Mouse (Mus musculus): ENCODE data around the gene Igf1r. TPM values are rescaled to one million over a fixed set of nuclear protein-coding genes. Genes with fewer than 3 reads are reported as not detected.

Igf1r gene
- polyA plus RNA-seq, 1 experiment from 2014 or later: 27.8 TPM

- H3K9ac ChIP-seq: no peak overlapping the region
- H3K9me3 ChIP-seq: no peaks in the 10 kb centered on the region
- no peak for ATAC-seq (replicated peaks)
- no peak overlapping the region for H3K4me2 ChIP-seq
- H3K4me1 ChIP-seq: peaks cover 16% of the 10 kb centered on the region
- no peaks in the 10 kb centered on the region for H3K27me3 ChIP-seq (replicated peaks)
- H3K4me3 ChIP-seq: no peak overlapping the region
- H3K27ac ChIP-seq: no peak overlapping the region
- H3K36me3 ChIP-seq (replicated peaks): no peaks in the 10 kb centered on the region
- WGBS: 72% methylated on average over 6 of the region's 6 CpGs
Measured at GRCm38 (mm10) chr7:68012123-68012474, 59.5 kb downstream of the Igf1r start.

DNA sequence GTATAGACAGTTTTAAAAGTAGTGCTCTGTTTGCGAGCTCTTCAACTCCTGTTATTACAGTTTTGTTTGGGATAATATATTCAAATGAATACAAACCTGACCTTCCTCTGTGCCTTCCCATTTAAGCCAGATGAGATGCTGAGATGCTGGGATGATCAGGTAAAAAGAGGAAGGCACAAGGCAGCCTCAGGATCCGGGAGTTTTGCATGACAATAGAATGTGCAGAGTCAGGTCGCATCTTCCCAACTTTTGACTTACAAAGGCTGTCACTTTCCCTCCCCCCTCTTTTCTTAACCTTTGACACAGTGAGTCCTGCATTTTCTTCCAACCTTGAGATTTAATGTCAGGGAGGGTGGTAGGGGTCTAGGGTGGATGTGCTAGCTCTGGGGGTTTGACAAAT, 61.9 kb downstream of the Igf1r start:
- Histone ChIP-seq H3K27me3 (replicated peaks) (no peaks in the 10 kb centered on the region), H3K9ac (no peak overlapping the region), H3K4me1 (peaks cover 19% of the 10 kb centered on the region), H3K9me3 (no peaks in the 10 kb centered on the region), H3K4me3 (no peak overlapping the region), H3K4me2 (no peak overlapping the region), H3K36me3 (replicated peaks) (no peaks in the 10 kb centered on the region), H3K27ac (no peak overlapping the region)
- 79% methylated on average over 3 of the region's 3 CpGs for WGBS
- no peak for ATAC-seq (replicated peaks)

GRCm38 (mm10) chr7:68015404-68015803, 62.8 kb downstream of the Igf1r start:
- Histone ChIP-seq H3K4me3 (no peak overlapping the region), H3K9ac (no peak overlapping the region), H3K4me1 (peaks cover 19% of the 10 kb centered on the region), H3K9me3 (no peaks in the 10 kb centered on the region), H3K4me2 (no peak overlapping the region), H3K27me3 (replicated peaks) (no peaks in the 10 kb centered on the region), H3K27ac (no peak overlapping the region), H3K36me3 (replicated peaks) (no peaks in the 10 kb centered on the region)
- no peak for ATAC-seq (replicated peaks)
- WGBS: 99% methylated on average over 3 of the region's 3 CpGs

DNA sequence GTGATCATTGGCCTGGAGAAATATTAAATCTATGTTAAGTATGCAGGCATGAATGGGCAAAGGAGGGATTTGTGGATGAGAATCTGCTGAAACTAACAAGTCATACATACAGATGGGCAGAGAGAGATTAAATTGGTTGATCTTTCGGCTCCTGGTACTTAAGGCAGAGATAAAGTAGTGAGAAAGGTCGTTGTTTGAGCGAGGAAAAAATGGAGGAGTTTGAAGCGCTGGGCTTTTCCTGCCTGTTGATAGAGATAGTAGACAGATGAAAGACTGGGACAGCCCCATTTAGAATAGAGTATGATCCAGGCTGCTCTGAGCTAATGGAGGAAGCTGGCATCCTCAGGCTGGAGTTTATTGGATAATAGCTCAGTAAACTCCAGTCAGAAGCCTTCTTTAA, 65.4 kb downstream of the Igf1r start:
- no peaks in the 10 kb centered on the region for H3K36me3 ChIP-seq (replicated peaks)
- ATAC-seq (replicated peaks): no peak
- no peak overlapping the region for H3K27ac ChIP-seq
- H3K4me2 ChIP-seq: no peak overlapping the region
- H3K4me3 ChIP-seq: no peak overlapping the region
- H3K4me1 ChIP-seq: peaks cover 10% of the 10 kb centered on the region; the same call in 1 of the 2 replicates
- 62% methylated on average over 4 of the region's 4 CpGs for WGBS
- H3K9me3 ChIP-seq: no peaks in the 10 kb centered on the region
- H3K27me3 ChIP-seq (replicated peaks): no peaks in the 10 kb centered on the region
- H3K9ac ChIP-seq: no peak overlapping the region

DNA sequence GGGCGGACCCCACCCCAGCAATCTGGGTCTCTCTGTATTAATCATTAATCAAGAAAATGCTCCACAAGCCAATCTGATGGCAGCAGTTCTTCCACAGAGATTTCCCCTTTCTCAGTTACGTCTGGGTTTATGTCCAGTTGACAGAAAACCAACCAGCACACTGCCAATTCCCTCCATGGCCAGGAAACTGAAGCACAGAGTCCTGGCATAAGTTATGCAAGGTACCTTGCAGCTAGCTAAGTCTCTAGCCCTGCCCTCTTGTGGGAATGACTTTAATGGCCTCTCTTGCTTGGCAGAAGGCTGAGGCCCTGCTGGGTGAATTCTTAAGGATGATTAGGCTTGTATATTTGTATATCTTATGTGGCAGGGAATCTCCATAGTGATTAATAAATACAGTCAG, 67.9 kb downstream of the Igf1r start:
- H3K4me2 ChIP-seq: no peak overlapping the region
- no peak overlapping the region for H3K4me3 ChIP-seq
- H3K9ac ChIP-seq: no peak overlapping the region
- WGBS: 77% methylated on average over 2 of the region's 2 CpGs
- H3K36me3 ChIP-seq (replicated peaks): no peaks in the 10 kb centered on the region
- no peak for ATAC-seq (replicated peaks)
- no peaks in the 10 kb centered on the region for H3K27me3 ChIP-seq (replicated peaks)
- no peaks in the 10 kb centered on the region for H3K9me3 ChIP-seq
- H3K27ac ChIP-seq: no peak overlapping the region
- peaks cover 9% of the 10 kb centered on the region for H3K4me1 ChIP-seq

DNA sequence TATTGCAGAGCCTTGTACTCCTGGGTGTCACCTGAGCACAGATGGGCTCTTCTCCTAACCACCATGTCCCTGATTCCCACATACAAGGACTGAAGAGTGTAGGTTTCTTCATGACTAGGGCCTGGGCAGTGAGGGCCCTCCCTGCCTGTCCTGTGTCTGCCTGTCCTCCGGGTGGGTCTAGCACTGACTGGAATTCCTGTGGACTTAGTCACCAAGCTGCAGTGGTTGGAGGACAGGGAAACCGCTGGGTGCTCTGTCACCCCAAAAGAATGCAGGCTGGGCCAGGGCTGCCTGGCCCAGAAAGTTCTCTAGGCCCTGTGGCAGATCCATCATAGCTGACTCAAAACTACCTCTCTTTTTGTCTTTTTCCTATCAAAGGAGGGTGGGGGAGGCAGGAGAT, 69.1 kb downstream of the Igf1r start:
- Histone ChIP-seq H3K4me1 (peaks cover 19% of the 10 kb centered on the region), H3K4me2 (no peak overlapping the region), H3K9ac (no peak overlapping the region), H3K4me3 (no peak overlapping the region), H3K27me3 (replicated peaks) (no peaks in the 10 kb centered on the region), H3K9me3 (no peaks in the 10 kb centered on the region), H3K27ac (no peak overlapping the region), H3K36me3 (replicated peaks) (no peaks in the 10 kb centered on the region)
- 73% methylated on average over 2 of the region's 2 CpGs for WGBS
- no peak for ATAC-seq (replicated peaks)

- peaks cover 19% of the 10 kb centered on the region for H3K4me1 ChIP-seq
- H3K9ac ChIP-seq: no peak overlapping the region
- H3K27ac ChIP-seq: no peak overlapping the region
- no peaks in the 10 kb centered on the region for H3K36me3 ChIP-seq (replicated peaks)
- no peaks in the 10 kb centered on the region for H3K27me3 ChIP-seq (replicated peaks)
- ATAC-seq (replicated peaks): no peak
- no peak overlapping the region for H3K4me2 ChIP-seq
- no peaks in the 10 kb centered on the region for H3K9me3 ChIP-seq
- WGBS: 83% methylated on average over 6 of the region's 6 CpGs
- no peak overlapping the region for H3K4me3 ChIP-seq
Measured at GRCm38 (mm10) chr7:68022188-68022587, 69.6 kb downstream of the Igf1r start.

GRCm38 (mm10) chr7:68023882-68024281, 71.3 kb downstream of the Igf1r start:
- H3K27me3 ChIP-seq (replicated peaks): no peaks in the 10 kb centered on the region
- no peak for ATAC-seq (replicated peaks)
- H3K27ac ChIP-seq: no peak overlapping the region
- 82% methylated on average over 4 of the region's 4 CpGs for WGBS
- no peak overlapping the region for H3K9ac ChIP-seq
- H3K4me1 ChIP-seq: peaks cover 21% of the 10 kb centered on the region
- H3K36me3 ChIP-seq (replicated peaks): no peaks in the 10 kb centered on the region
- no peak overlapping the region for H3K4me2 ChIP-seq
- H3K4me3 ChIP-seq: no peak overlapping the region
- H3K9me3 ChIP-seq: no peaks in the 10 kb centered on the region

GRCm38 (mm10) chr7:68024625-68025024, 72.0 kb downstream of the Igf1r start:
- Histone ChIP-seq H3K4me3 (no peak overlapping the region), H3K4me2 (no peak overlapping the region), H3K27me3 (replicated peaks) (no peaks in the 10 kb centered on the region), H3K9ac (no peak overlapping the region), H3K27ac (no peak overlapping the region), H3K36me3 (replicated peaks) (no peaks in the 10 kb centered on the region), H3K9me3 (no peaks in the 10 kb centered on the region), H3K4me1 (peaks cover 24% of the 10 kb centered on the region)
- WGBS: 76% methylated on average over 4 of the region's 4 CpGs
- ATAC-seq (replicated peaks): no peak

- no peak overlapping the region for H3K27ac ChIP-seq
- ATAC-seq (replicated peaks): no peak
- H3K4me2 ChIP-seq: no peak overlapping the region
- H3K4me1 ChIP-seq: peaks cover 29% of the 10 kb centered on the region
- H3K9me3 ChIP-seq: no peaks in the 10 kb centered on the region
- no peaks in the 10 kb centered on the region for H3K36me3 ChIP-seq (replicated peaks)
- no peaks in the 10 kb centered on the region for H3K27me3 ChIP-seq (replicated peaks)
- no peak overlapping the region for H3K4me3 ChIP-seq
- 61% methylated on average over 3 of the region's 3 CpGs for WGBS
- H3K9ac ChIP-seq: no peak overlapping the region
Measured at GRCm38 (mm10) chr7:68025396-68025795, 72.8 kb downstream of the Igf1r start.

- Histone ChIP-seq H3K27ac (no peak overlapping the region), H3K9me3 (no peaks in the 10 kb centered on the region), H3K4me1 (peaks cover 36% of the 10 kb centered on the region), H3K4me2 (no peak overlapping the region), H3K36me3 (replicated peaks) (no peaks in the 10 kb centered on the region), H3K4me3 (no peak overlapping the region), H3K27me3 (replicated peaks) (no peaks in the 10 kb centered on the region), H3K9ac (no peak overlapping the region)
- 0 out of 2 replicates have a peak, but pooled peaks have one; percentile 25 for ATAC-seq (replicated peaks)
- WGBS: 71% methylated on average over 9 of the region's 9 CpGs
Measured at GRCm38 (mm10) chr7:68026076-68026475, 73.4 kb downstream of the Igf1r start.

DNA sequence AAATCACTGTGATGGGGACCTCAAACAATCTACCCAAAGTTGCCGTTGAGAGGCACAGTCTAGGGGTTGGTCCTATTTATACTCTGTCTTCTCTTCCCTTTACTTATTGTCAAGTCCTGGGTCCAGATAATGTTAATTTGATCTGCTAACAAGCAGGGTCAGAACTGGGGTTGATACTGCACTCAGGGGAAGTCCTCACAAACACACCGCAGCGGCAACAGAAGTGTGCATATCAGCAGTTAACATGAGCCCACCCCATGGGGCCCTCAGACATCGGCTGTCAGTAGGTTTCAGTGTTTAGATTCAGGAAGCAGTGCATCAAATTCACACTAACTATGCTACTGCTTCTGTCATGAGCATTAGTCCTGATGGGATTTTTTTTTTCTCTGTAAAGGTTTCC, 75.5 kb downstream of the Igf1r start:
- WGBS: 62% methylated on average over 4 of the region's 4 CpGs
- H3K9ac ChIP-seq: no peak overlapping the region

GRCm38 (mm10) chr7:68030846-68031245, 78.2 kb downstream of the Igf1r start:
- Histone ChIP-seq H3K27me3 (replicated peaks) (no peaks in the 10 kb centered on the region), H3K4me2 (no peak overlapping the region), H3K9me3 (no peaks in the 10 kb centered on the region), H3K9ac (no peak overlapping the region), H3K27ac (no peak overlapping the region), H3K4me3 (no peak overlapping the region), H3K36me3 (replicated peaks) (no peaks in the 10 kb centered on the region), H3K4me1 (peaks cover 35% of the 10 kb centered on the region)
- WGBS: 21% methylated on average over 9 of the region's 9 CpGs
- ATAC-seq (replicated peaks): 0 out of 2 replicates have a peak, but pooled peaks have one; percentile 2

More for the DNA sequence above, 75.5 kb downstream of the Igf1r start:
- Histone ChIP-seq H3K4me3 (no peak overlapping the region), H3K4me2 (no peak overlapping the region), H3K4me1 (peaks cover 39% of the 10 kb centered on the region), H3K36me3 (replicated peaks) (no peaks in the 10 kb centered on the region), H3K27ac (no peak overlapping the region), H3K9me3 (no peaks in the 10 kb centered on the region), H3K27me3 (replicated peaks) (no peaks in the 10 kb centered on the region)
- no peak for ATAC-seq (replicated peaks)

Data from midbrain, embryonic 15.5 days (tissue).